Mouse (Mus musculus) bone marrow macrophage, adult 2 months (primary cell): ENCODE data around the gene S100b.

Experiments used
- CTCF ChIP-seq: IDR thresholded peaks from 2 replicates; pipeline ENCODE4 v1.5.1; 2012; ENCODE audit warnings: low read depth, mild to moderate bottlenecking, low read length, moderate library complexity
- POLR2A ChIP-seq: IDR thresholded peaks from 2 replicates; pipeline ENCODE4 v1.6.1; 2012; ENCODE audit warnings: mild to moderate bottlenecking, low read depth, low read length, borderline replicate concordance

DNA sequence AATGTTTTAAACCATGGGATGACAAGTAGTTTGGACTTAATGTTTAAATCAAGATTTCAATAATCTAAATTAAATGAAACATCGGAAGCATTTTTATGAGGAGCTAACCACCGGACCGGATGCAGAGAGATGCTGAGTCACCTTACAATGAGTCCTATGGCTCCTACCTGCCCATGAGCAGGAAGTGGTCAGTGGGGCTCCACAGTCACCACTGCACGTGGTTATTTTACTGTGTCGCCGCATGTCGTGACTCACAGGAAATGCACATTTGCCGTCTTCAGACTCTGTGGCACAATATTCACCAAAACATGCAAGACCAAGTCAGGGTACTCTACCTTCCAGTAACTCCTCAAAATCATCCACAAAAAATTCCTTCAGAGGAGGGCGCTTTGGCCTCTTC is 53.1 kb downstream of the S100b start:
- TF ChIP-seq POLR2A (no peak), CTCF (no peak)
